Mouse (Mus musculus): ENCODE results near the gene Fam167b. TPM values are rescaled to one million over a fixed set of nuclear protein-coding genes. Genes with fewer than 3 reads are reported as not detected.
"Not testable (repeated sequence)": the region's sequence is repeated elsewhere in the genome, so short reads cannot be mapped to it uniquely, and the experiment has no call there.

Fam167b gene
- polyA plus RNA-seq, 1 experiment from 2014 or later: 0.54 TPM

- WGBS: 3% methylated on average over 16 of the region's 16 CpGs
- H3K36me3 ChIP-seq: no peaks in the 10 kb centered on the region
- ATAC-seq (ENCODE audit: low FRiP score, low read depth): peak; percentile 49; the same call in 1 of the 2 replicates
- peak overlapping the region; percentile 42 for H3K4me3 ChIP-seq
- no peaks in the 10 kb centered on the region for H3K9me3 ChIP-seq
- peaks cover 28% of the 10 kb centered on the region for H3K27me3 ChIP-seq
- no peak overlapping the region for H3K9ac ChIP-seq (replicated peaks)
- H3K27ac ChIP-seq (replicated peaks): no peak overlapping the region
- H3K4me1 ChIP-seq: peaks cover 9% of the 10 kb centered on the region
- peak overlapping the region; percentile 59 for H3K4me2 ChIP-seq (replicated peaks)
Observed at GRCm38 (mm10) chr4:129555421-129555861, 22.9 kb downstream of the Fam167b start.

DNA sequence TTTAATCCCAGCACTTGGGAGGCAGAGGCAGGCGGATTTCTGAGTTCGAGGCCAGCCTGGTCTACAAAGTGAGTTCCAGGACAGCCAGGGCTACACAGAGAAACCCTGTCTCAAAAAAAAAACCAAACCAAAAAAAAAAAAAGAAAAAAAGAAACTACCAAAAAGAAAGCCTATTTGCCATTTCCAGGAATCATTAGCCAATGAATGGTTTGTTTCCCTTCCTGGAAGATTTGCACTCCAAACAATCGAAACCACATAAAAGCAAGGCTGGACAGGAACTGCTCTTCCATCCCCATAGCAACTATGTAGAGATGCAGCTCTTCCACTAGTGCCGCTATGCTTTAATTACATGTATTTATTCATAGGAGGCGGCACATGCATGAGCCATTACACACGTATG lies 23.8 kb downstream of the Fam167b start:
- H3K9ac ChIP-seq (replicated peaks); H3K4me1 ChIP-seq; H3K9me3 ChIP-seq; H3K4me2 ChIP-seq (replicated peaks); H3K4me3 ChIP-seq; H3K36me3 ChIP-seq; H3K27ac ChIP-seq (replicated peaks); ATAC-seq (ENCODE audit: low FRiP score, low read depth): not testable (repeated sequence)
- WGBS: 74% methylated on average over 5 of the region's 6 CpGs
- peaks cover 28% of the 10 kb centered on the region for H3K27me3 ChIP-seq

GRCm38 (mm10) chr4:129550295-129550694 lies 28.1 kb downstream of the Fam167b start:
- Histone ChIP-seq H3K4me3 (no peak overlapping the region), H3K36me3 (no peaks in the 10 kb centered on the region), H3K9me3 (no peaks in the 10 kb centered on the region), H3K9ac (replicated peaks) (0 out of 2 replicates have a peak overlapping the region, but pooled peaks have one; percentile 6), H3K27ac (replicated peaks) (no peak overlapping the region), H3K27me3 (peaks cover 6% of the 10 kb centered on the region), H3K4me2 (replicated peaks) (no peak overlapping the region), H3K4me1 (no peaks in the 10 kb centered on the region)
- no peak for ATAC-seq (ENCODE audit: low FRiP score, low read depth)
- 68% methylated on average over 1 of the region's 1 CpGs for WGBS

GRCm38 (mm10) chr4:129549306-129549705 lies 29.0 kb downstream of the Fam167b start:
- ATAC-seq (ENCODE audit: low FRiP score, low read depth): no peak
- Histone ChIP-seq H3K4me3 (no peak overlapping the region), H3K27me3 (no peaks in the 10 kb centered on the region), H3K4me1 (no peaks in the 10 kb centered on the region), H3K4me2 (replicated peaks) (no peak overlapping the region), H3K27ac (replicated peaks) (no peak overlapping the region), H3K9ac (replicated peaks) (no peak overlapping the region), H3K9me3 (no peaks in the 10 kb centered on the region), H3K36me3 (no peaks in the 10 kb centered on the region)
- WGBS: 96% methylated on average over 2 of the region's 2 CpGs

GRCm38 (mm10) chr4:129547631-129548030 lies 30.7 kb downstream of the Fam167b start:
- not testable (repeated sequence) for H3K36me3 ChIP-seq; ATAC-seq (ENCODE audit: low FRiP score, low read depth); H3K9me3 ChIP-seq; H3K4me2 ChIP-seq (replicated peaks); H3K9ac ChIP-seq (replicated peaks); H3K27me3 ChIP-seq; H3K27ac ChIP-seq (replicated peaks); H3K4me1 ChIP-seq; H3K4me3 ChIP-seq
- WGBS: 91% methylated on average over 4 of the region's 4 CpGs

DNA sequence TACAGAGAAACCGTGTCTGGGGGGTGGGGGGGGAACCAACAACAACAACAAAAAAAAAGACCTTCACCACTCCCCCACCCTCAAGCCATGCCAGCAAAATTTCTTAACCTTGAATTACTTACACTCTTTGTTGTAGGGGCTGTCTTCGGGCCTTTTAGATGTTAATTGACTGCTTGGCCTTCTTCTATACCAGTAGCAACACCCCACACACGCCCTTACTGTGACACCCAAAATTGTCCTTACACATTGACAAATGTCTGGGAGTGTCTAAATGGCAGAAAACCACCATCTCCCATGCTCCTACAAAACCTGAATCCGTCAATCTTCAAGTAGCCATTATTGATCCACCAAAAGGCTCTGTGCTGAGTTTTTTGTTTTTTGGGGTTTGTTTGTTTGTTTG lies 34.2 kb downstream of the Fam167b start:
- H3K27ac ChIP-seq (replicated peaks): no peak overlapping the region
- H3K36me3 ChIP-seq: peaks cover 11% of the 10 kb centered on the region
- no peak overlapping the region for H3K4me3 ChIP-seq
- no peak for ATAC-seq (ENCODE audit: low FRiP score, low read depth)
- H3K4me1 ChIP-seq: peaks cover 19% of the 10 kb centered on the region
- H3K27me3 ChIP-seq: no peaks in the 10 kb centered on the region
- WGBS: 88% methylated on average over 4 of the region's 4 CpGs
- no peaks in the 10 kb centered on the region for H3K9me3 ChIP-seq
- H3K4me2 ChIP-seq (replicated peaks): no peak overlapping the region
- no peak overlapping the region for H3K9ac ChIP-seq (replicated peaks)

- peak within 1 kb of the TSS; percentile 70 for H3K4me2 ChIP-seq (replicated peaks)
- H3K4me1 ChIP-seq: peaks cover 19% of the 10 kb centered on the region
- WGBS: under 1% methylated on average over 46 of the region's 46 CpGs
- H3K4me3 ChIP-seq: peak within 1 kb of the TSS; percentile 78
- H3K27ac ChIP-seq (replicated peaks): peak within 1 kb of the TSS; percentile 82
- peaks cover 14% of the 10 kb centered on the region for H3K36me3 ChIP-seq
- ATAC-seq (ENCODE audit: low FRiP score, low read depth): peak; percentile 99
- no peaks in the 10 kb centered on the region for H3K9me3 ChIP-seq
- H3K9ac ChIP-seq (replicated peaks): peak within 1 kb of the TSS; percentile 90
- no peaks in the 10 kb centered on the region for H3K27me3 ChIP-seq
Observed at GRCm38 (mm10) chr4:129542592-129543141, 35.7 kb downstream of the Fam167b start, which contains the start of gene Hdac1. TSS of gene Hdac1 (minus strand) at chr4:129542713.

DNA sequence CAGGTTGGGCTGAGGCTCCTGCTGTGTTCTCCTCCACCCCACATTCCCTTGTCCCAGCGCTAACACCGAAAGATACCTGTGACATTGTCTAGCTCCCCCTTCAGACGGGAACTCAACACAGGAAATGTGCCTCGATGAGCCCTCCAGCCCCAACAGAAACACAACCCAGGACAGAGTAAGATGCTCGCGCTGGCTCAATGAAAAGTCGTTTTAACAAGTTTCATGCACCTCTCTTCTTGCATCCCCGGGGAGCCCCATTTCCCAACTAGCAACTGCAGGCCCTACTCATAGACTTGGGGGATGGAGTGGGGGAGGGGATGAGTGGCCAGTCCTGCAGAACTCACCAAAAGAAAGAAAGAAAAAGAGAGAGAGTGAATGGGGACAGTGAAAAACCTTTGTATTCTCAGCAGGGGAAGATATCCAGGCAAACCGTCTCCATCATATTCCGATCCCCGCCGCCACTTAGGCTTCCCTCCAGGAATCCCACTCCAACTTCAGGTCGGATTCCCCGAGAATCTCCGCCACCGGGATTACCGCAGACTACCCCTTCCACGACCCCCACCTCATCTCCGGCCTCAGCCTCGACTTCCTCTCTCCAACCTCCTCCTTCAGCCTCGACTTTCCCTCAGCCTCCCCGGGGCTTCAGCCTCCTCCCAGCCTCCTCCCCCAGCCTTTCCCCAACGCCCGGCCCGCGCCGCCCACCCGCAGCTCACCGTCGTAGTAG lies 36.3 kb downstream of the Fam167b start:
- ATAC-seq (ENCODE audit: low FRiP score, low read depth): peak; percentile 63; the same call in 1 of the 2 replicates
- H3K4me2 ChIP-seq (replicated peaks): peak overlapping the region; percentile 70
- under 1% methylated on average over 30 of the region's 30 CpGs for WGBS
- peak overlapping the region; percentile 82 for H3K27ac ChIP-seq (replicated peaks)
- H3K36me3 ChIP-seq: peaks cover 14% of the 10 kb centered on the region
- peak overlapping the region; percentile 90 for H3K9ac ChIP-seq (replicated peaks)
- peaks cover 19% of the 10 kb centered on the region for H3K4me1 ChIP-seq
- H3K9me3 ChIP-seq: no peaks in the 10 kb centered on the region
- no peaks in the 10 kb centered on the region for H3K27me3 ChIP-seq
- H3K4me3 ChIP-seq: peak overlapping the region; percentile 78

GRCm38 (mm10) chr4:129540012-129540411 lies 38.3 kb downstream of the Fam167b start:
- Histone ChIP-seq H3K9me3 (no peaks in the 10 kb centered on the region), H3K27ac (replicated peaks) (no peak overlapping the region), H3K27me3 (no peaks in the 10 kb centered on the region), H3K36me3 (peaks cover 23% of the 10 kb centered on the region), H3K4me2 (replicated peaks) (no peak overlapping the region), H3K4me3 (no peak overlapping the region), H3K9ac (replicated peaks) (no peak overlapping the region), H3K4me1 (peaks cover 19% of the 10 kb centered on the region)
- WGBS: 87% methylated on average over 6 of the region's 6 CpGs
- ATAC-seq (ENCODE audit: low FRiP score, low read depth): no peak

- H3K27ac ChIP-seq (replicated peaks); H3K4me2 ChIP-seq (replicated peaks); H3K27me3 ChIP-seq; H3K4me3 ChIP-seq; H3K9ac ChIP-seq (replicated peaks); ATAC-seq (ENCODE audit: low FRiP score, low read depth); H3K9me3 ChIP-seq; H3K4me1 ChIP-seq: not testable (repeated sequence)
- 94% methylated on average over 6 of the region's 6 CpGs for WGBS
- H3K36me3 ChIP-seq: peaks cover 86% of the 10 kb centered on the region
Observed at GRCm38 (mm10) chr4:129528901-129529300, 49.4 kb downstream of the Fam167b start.
